Mouse (Mus musculus) liver, embryonic 12.5 days (tissue): ENCODE results near the gene Ppm1k. TPM values are rescaled to one million over a fixed set of nuclear protein-coding genes. Genes with fewer than 3 reads are reported as not detected.
"Not testable (repeated sequence)": the region's sequence is repeated elsewhere in the genome, so short reads cannot be mapped to it uniquely, and the experiment has no call there.

Experiments
- ATAC-seq: fragments of 200-750 bp; cut with Nextera tagmentation; 2 replicates; pipeline ENCODE4 v1.8.0; 2017; ENCODE audit warnings: moderate number of reproducible peaks, mild to moderate bottlenecking, moderate library complexity
- H3K27ac ChIP-seq: fragments of 300-500 bp; sonication (generic); 2 replicates; pipeline ENCODE4 v1.5.1; 2016; ENCODE audit warnings: mild to moderate bottlenecking
- H3K27me3 ChIP-seq: fragments of 300-500 bp; sonication (generic); replicated peaks from 2 replicates; pipeline ENCODE4 v1.6.1; 2016; ENCODE audit warnings: mild to moderate bottlenecking, moderate library complexity
- H3K36me3 ChIP-seq: fragments of 300-500 bp; sonication (generic); 2 replicates; pipeline ENCODE4 v1.6.1; 2016; ENCODE audit warnings: mild to moderate bottlenecking, moderate library complexity
- H3K4me1 ChIP-seq: fragments of 300-500 bp; sonication (generic); 2 replicates; pipeline ENCODE4 v1.6.1; 2016
- H3K4me2 ChIP-seq: fragments of 300-500 bp; sonication (generic); 2 replicates; pipeline ENCODE4 v1.6.1; 2016; ENCODE audit warnings: mild to moderate bottlenecking, moderate library complexity
- H3K4me3 ChIP-seq: fragments of 300-500 bp; sonication (generic); 2 replicates; pipeline ENCODE4 v1.5.1; 2016; ENCODE audit warnings: mild to moderate bottlenecking, moderate library complexity
- H3K9ac ChIP-seq: fragments of 300-500 bp; sonication (generic); 2 replicates; pipeline ENCODE4 v1.6.1; 2016; ENCODE audit warnings: mild to moderate bottlenecking, moderate library complexity
- H3K9me3 ChIP-seq: fragments of 300-500 bp; sonication (generic); replicated peaks from 2 replicates; pipeline ENCODE4 v1.6.1; 2016; ENCODE audit warnings: mild to moderate bottlenecking, moderate library complexity
- WGBS: fragments of 180-500 bp; shearing (Covaris S2); methylation state at CpG from one replicate; pipeline ENCODE4 v1.1.7; 2016; ENCODE audit not compliant: insufficient replicate concordance; 5-methylcytosine and 5-hydroxymethylcytosine counted together
- polyA plus RNA-seq: library from polyadenylated mRNA; unstranded; fragments of >200 nt; fragmentation: Nextera tagmentation; extraction: Ambion mirVana; gene quantifications from 2 replicates; pipeline ENCODE4 v1.2.1, GENCODE M21; 2016

The Ppm1k gene
- polyA plus RNA-seq, 1 experiment from 2014 or later: 2.9 TPM

GRCm38 (mm10) chr6:57544866-57545265 is 9.6 kb upstream of the Ppm1k start:
- H3K36me3 ChIP-seq: no peaks in the 10 kb centered on the region
- no peak for ATAC-seq
- H3K27ac ChIP-seq: no peak overlapping the region
- H3K4me2 ChIP-seq: no peak overlapping the region
- no peak overlapping the region for H3K4me3 ChIP-seq
- H3K9ac ChIP-seq: no peak overlapping the region
- no peaks in the 10 kb centered on the region for H3K27me3 ChIP-seq
- no peaks in the 10 kb centered on the region for H3K9me3 ChIP-seq
- no peaks in the 10 kb centered on the region for H3K4me1 ChIP-seq
- 54% methylated on average over 2 of the region's 2 CpGs for WGBS

- not testable (repeated sequence) for H3K36me3 ChIP-seq
Observed at GRCm38 (mm10) chr6:57543591-57543990, 8.3 kb upstream of the Ppm1k start.

DNA sequence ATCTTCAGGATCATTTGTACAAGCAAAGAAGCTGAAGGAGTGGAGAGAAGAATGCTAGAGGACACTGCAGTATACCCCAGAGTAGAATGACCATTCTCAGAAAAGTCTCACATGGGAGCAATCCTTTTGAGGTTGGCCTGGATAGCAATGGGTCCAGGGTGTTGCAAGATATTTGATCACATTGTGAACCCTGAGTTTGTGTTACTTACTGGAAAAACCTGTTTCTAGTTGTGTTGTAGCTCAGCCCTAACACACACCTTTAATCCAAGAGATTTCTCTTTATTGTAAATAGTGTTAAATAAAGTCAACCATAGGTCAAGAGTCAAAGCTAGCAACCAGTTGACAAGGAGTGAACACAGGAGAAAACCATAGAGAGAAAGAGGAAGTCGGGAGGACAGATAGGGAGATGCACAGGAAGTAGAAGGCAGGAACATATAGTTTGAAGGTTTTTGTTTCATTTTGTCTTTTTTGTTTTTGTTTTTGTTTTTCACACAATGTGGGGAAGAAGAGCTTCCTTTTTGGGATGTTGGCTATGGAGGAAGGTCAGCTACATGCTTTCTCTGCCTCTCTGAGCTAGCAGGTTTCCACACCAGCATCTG is 6.6 kb upstream of the Ppm1k start:
- no peaks in the 10 kb centered on the region for H3K27me3 ChIP-seq
- no peak overlapping the region for H3K27ac ChIP-seq
- H3K4me2 ChIP-seq: no peak overlapping the region
- no peaks in the 10 kb centered on the region for H3K36me3 ChIP-seq
- H3K4me3 ChIP-seq: no peak overlapping the region
- H3K9ac ChIP-seq: no peak overlapping the region
- WGBS: 44% methylated on average over 1 of the region's 1 CpGs
- H3K4me1 ChIP-seq: no peaks in the 10 kb centered on the region
- no peaks in the 10 kb centered on the region for H3K9me3 ChIP-seq
- no peak for ATAC-seq

More at GRCm38 (mm10) chr6:57543591-57543990, 8.3 kb upstream of the Ppm1k start:
- H3K27me3 ChIP-seq, H3K4me3 ChIP-seq, ATAC-seq, H3K4me1 ChIP-seq, H3K4me2 ChIP-seq, H3K27ac ChIP-seq, H3K9me3 ChIP-seq, H3K9ac ChIP-seq: not testable (repeated sequence)

- Histone ChIP-seq H3K27me3 (no peaks in the 10 kb centered on the region), H3K9ac (no peak overlapping the region), H3K9me3 (no peaks in the 10 kb centered on the region), H3K27ac (no peak overlapping the region), H3K4me2 (no peak overlapping the region), H3K4me1 (no peaks in the 10 kb centered on the region), H3K36me3 (no peaks in the 10 kb centered on the region), H3K4me3 (no peak overlapping the region)
- 0 out of 2 replicates have a peak, but pooled peaks have one; percentile 37 for ATAC-seq
- WGBS: 61% methylated on average over 5 of the region's 5 CpGs
Observed at GRCm38 (mm10) chr6:57540950-57541498, 5.8 kb upstream of the Ppm1k start.

DNA sequence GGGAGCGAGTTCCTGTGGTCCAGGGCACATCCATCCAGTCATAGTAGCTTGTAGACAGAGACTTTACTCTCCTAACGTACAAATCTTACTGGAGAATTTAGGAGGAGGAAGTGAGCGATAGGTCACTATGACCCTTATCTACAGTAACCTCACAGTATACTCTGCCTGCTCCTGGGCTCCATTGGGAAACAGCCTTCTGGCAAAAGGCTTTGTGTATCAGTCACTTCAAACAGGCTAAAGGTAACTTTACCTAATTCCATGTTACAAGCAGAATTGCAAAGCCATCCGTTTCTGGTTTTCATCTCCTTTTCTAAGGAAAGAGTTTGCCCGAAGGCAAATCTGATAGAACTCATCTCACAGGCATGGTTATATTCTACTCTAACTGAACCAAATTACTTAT is 2.6 kb upstream of the Ppm1k start:
- Histone ChIP-seq H3K4me2 (no peak overlapping the region), H3K9ac (no peak overlapping the region), H3K9me3 (no peaks in the 10 kb centered on the region), H3K27ac (no peak overlapping the region), H3K4me3 (no peak overlapping the region), H3K27me3 (no peaks in the 10 kb centered on the region), H3K4me1 (peaks cover 20% of the 10 kb centered on the region), H3K36me3 (no peaks in the 10 kb centered on the region)
- ATAC-seq: no peak
- WGBS: 51% methylated on average over 5 of the region's 5 CpGs

GRCm38 (mm10) chr6:57535971-57536669 is 852 bp upstream of the Ppm1k start:
- Histone ChIP-seq H3K4me1 (peaks cover 25% of the 10 kb centered on the region), H3K9ac (peak overlapping the region; percentile 53; the same call in 1 of the 2 replicates), H3K27me3 (no peaks in the 10 kb centered on the region), H3K9me3 (no peaks in the 10 kb centered on the region), H3K27ac (peak overlapping the region; percentile 37), H3K36me3 (no peaks in the 10 kb centered on the region), H3K4me2 (peak overlapping the region; percentile 80), H3K4me3 (peak overlapping the region; percentile 67)
- WGBS: 22% methylated on average over 14 of the region's 14 CpGs
- 0 out of 2 replicates have a peak, but pooled peaks have one; percentile 17 for ATAC-seq

- Histone ChIP-seq H3K27me3 (no peaks in the 10 kb centered on the region), H3K4me3 (peak overlapping the region; percentile 67), H3K36me3 (no peaks in the 10 kb centered on the region), H3K4me1 (peaks cover 25% of the 10 kb centered on the region), H3K9ac (peak overlapping the region; percentile 63), H3K27ac (peak overlapping the region; percentile 45), H3K4me2 (peak overlapping the region; percentile 80), H3K9me3 (no peaks in the 10 kb centered on the region)
- whole genome bisulfite sequencing: 1% methylated on average over 31 of the region's 31 CpGs
- ATAC-seq: peak; percentile 18
Observed at GRCm38 (mm10) chr6:57534611-57535286, 519 bp downstream of the Ppm1k start.

DNA sequence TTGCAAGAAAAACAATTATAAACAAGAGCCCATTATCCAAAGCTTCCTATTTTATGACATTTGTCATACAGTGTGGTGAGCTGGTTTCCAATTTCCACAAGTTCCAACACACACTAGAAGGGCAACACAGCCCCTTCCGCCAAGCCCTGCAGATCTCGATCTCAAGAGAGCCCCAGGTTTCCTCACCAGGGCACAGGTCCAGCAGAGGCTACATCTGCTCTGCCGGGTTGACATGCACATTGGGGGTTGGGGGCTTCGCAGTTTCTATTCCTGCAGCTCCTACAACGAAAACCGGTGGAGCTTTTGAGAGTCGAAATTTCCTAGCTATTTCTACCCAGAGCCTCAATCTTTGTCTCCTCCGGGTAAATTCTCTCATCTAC is 1.0 kb downstream of the Ppm1k start:
- peak overlapping the region; percentile 45; the same call in 1 of the 2 replicates for H3K27ac ChIP-seq
- H3K36me3 ChIP-seq: no peaks in the 10 kb centered on the region
- peak overlapping the region; percentile 67 for H3K4me3 ChIP-seq
- peaks cover 25% of the 10 kb centered on the region for H3K4me1 ChIP-seq
- H3K4me2 ChIP-seq: peak overlapping the region; percentile 80
- no peak for ATAC-seq
- H3K27me3 ChIP-seq: no peaks in the 10 kb centered on the region
- no peaks in the 10 kb centered on the region for H3K9me3 ChIP-seq
- H3K9ac ChIP-seq: peak overlapping the region; percentile 63
- 8% methylated on average over 8 of the region's 8 CpGs for WGBS

- H3K4me3 ChIP-seq: no peak overlapping the region
Observed at GRCm38 (mm10) chr6:57533410-57533809, 1.9 kb downstream of the Ppm1k start.

DNA sequence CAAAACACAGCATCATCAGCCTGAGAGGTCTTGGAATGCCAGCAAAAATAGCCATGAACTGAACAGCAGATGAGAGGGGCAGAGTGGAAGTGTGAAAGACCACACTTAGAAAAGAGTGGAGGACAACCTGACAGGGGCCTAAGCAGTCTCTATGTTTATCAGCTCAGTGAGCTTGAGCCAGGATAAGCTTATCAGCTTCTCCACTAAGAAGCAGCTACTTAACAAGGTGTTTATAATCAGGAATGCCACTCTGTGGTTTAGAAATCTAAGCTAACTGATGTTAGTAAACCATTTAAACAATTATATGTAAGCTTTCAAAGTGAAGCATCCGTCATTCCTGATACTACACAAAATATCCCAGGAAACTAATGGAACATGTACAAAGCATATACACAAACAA is 3.2 kb downstream of the Ppm1k start:
- no peak overlapping the region for H3K9ac ChIP-seq
- H3K36me3 ChIP-seq: no peaks in the 10 kb centered on the region
- no peaks in the 10 kb centered on the region for H3K9me3 ChIP-seq
- H3K4me3 ChIP-seq: no peak overlapping the region
- peaks cover 25% of the 10 kb centered on the region for H3K4me1 ChIP-seq
- no peaks in the 10 kb centered on the region for H3K27me3 ChIP-seq
- H3K27ac ChIP-seq: no peak overlapping the region
- no peak for ATAC-seq
- no peak overlapping the region for H3K4me2 ChIP-seq
- WGBS: 63% methylated on average over 1 of the region's 1 CpGs

More at GRCm38 (mm10) chr6:57533410-57533809, 1.9 kb downstream of the Ppm1k start:
- Histone ChIP-seq H3K4me2 (0 out of 2 replicates have a peak overlapping the region, but pooled peaks have one; percentile 80), H3K27ac (no peak overlapping the region), H3K4me1 (peaks cover 25% of the 10 kb centered on the region), H3K36me3 (no peaks in the 10 kb centered on the region), H3K9ac (no peak overlapping the region), H3K9me3 (no peaks in the 10 kb centered on the region), H3K27me3 (no peaks in the 10 kb centered on the region)
- WGBS: 39% methylated on average over 2 of the region's 2 CpGs
- no peak for ATAC-seq

GRCm38 (mm10) chr6:57531441-57531840 is 3.8 kb downstream of the Ppm1k start:
- Histone ChIP-seq H3K9me3 (no peaks in the 10 kb centered on the region), H3K27me3 (no peaks in the 10 kb centered on the region), H3K4me2 (no peak overlapping the region), H3K36me3 (no peaks in the 10 kb centered on the region), H3K27ac (no peak overlapping the region), H3K9ac (no peak overlapping the region), H3K4me1 (peaks cover 25% of the 10 kb centered on the region), H3K4me3 (no peak overlapping the region)
- ATAC-seq: no peak
- whole genome bisulfite sequencing: 81% methylated on average over 1 of the region's 1 CpGs

GRCm38 (mm10) chr6:57531011-57531410 is 4.3 kb downstream of the Ppm1k start:
- Histone ChIP-seq H3K9ac (no peak overlapping the region), H3K4me1 (peaks cover 25% of the 10 kb centered on the region), H3K36me3 (no peaks in the 10 kb centered on the region), H3K9me3 (no peaks in the 10 kb centered on the region), H3K4me2 (no peak overlapping the region), H3K4me3 (no peak overlapping the region), H3K27me3 (no peaks in the 10 kb centered on the region), H3K27ac (no peak overlapping the region)
- WGBS: 62% methylated on average over 4 of the region's 4 CpGs
- ATAC-seq: no peak
